Mouse (Mus musculus): ENCODE measurements around the gene Triobp. TPM values are rescaled to one million over a fixed set of nuclear protein-coding genes. Genes with fewer than 3 reads are reported as not detected.
A peak's percentile ranks its signal among the peaks of the same experiment; 100 is the strongest.

Triobp gene
- polyA plus RNA-seq, 1 experiment from 2014 or later, result 40.0 TPM

DNA sequence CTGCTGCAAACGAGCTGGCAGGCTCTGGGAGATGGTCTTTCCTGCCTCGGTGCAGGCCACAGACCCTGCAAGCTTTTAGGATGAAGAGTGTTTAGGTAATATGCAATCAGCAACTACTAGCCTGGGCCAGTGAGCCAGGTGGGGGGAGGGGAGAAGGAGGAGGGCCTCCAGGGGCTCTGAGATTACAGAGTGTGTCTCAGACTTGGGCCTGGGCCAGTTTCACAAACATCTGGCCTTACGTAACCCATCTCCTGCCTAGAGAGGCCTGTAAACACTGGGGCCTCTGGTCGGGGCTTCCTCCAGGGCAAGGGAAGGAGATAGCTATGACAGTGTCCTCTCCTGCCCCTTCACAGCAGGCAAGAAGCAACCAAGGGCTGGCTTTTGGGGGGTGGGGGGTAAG, 31.4 kb downstream of the Triobp start:
- Histone ChIP-seq H3K27ac (replicated peaks) (no peak overlapping the region), H3K9ac (replicated peaks) (no peak overlapping the region), H3K9me3 (no peaks in the 10 kb centered on the region), H3K27me3 (no peaks in the 10 kb centered on the region; the same call in 1 of the 2 replicates), H3K4me1 (peaks cover 18% of the 10 kb centered on the region), H3K4me3 (no peak overlapping the region), H3K4me2 (replicated peaks) (no peak overlapping the region), H3K36me3 (0 out of 2 replicates have a peak, but pooled peaks cover 6% of the 10 kb centered on the region)
- no peak for ATAC-seq (ENCODE audit: low FRiP score, low read depth)
- WGBS, result 35% methylated on average over 4 of the region's 4 CpGs

DNA sequence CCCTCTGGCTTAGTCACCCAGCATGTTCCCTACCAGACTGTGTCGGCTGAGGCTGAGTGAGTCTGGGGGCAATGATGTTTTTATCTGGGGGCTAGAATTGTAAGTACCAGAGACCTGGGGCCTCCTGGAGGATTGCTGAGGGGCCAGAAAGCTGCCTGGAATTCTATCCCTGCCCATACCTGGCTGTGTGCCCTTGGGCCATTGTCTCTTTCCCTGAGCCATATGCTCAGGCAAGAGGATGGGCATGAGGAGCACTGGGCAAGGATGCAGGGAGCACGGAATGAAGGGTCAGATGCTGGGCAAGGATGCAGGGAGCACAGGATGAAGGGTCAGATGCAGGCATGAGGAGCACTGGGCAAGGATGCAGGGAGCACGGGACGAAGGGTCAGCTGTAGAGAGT, 32.6 kb downstream of the Triobp start:
- Histone ChIP-seq H3K27ac (replicated peaks) (no peak overlapping the region), H3K4me2 (replicated peaks) (no peak overlapping the region), H3K4me3 (no peak overlapping the region), H3K36me3 (0 out of 2 replicates have a peak, but pooled peaks cover 6% of the 10 kb centered on the region), H3K9ac (replicated peaks) (no peak overlapping the region), H3K27me3 (no peaks in the 10 kb centered on the region; the same call in 1 of the 2 replicates), H3K9me3 (no peaks in the 10 kb centered on the region), H3K4me1 (peaks cover 28% of the 10 kb centered on the region)
- 90% methylated on average over 4 of the region's 4 CpGs for WGBS
- ATAC-seq (ENCODE audit: low FRiP score, low read depth), result no peak

DNA sequence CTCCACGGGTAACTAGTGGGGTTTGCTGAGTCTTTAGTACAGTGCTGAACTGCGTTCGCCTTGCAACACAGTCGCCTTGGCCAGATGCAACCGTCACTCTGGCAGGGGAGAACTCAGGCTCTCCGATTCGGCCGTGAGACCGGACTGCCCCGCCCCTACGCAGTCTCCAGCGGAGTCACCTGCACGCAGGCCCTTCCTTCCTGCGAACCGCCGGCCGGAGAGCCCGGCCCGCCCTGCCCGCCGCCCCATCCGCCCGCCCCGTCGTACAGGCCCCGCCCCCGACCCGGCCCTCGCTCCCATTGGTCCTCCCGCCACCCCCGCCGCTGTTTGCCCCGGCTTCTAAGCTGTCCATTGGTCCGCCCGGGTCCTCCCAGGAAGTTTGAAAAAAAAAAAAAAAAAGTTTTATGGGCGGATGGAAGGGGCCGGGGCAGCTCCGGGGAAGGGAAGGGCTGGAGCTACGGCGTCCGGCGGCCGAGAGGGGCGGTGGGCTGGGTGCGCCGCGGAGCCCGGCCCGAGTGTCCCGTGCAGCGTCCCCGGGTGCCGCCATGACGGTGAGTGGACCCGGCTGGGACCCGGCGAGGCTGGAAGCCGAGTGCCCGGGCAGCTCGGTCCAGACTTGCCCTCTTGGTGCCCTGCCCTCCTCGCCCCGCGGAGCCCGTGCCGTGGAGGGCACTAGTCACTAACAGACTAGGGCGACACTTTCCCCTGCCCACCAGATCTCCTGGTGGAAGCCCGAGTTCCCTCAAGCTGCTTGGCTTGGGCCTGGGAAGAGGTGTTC, 35.3 kb downstream of the Triobp start:
- peak; percentile 83 for ATAC-seq (ENCODE audit: low FRiP score, low read depth)
- peak overlapping the region; percentile 77 for H3K9ac ChIP-seq (replicated peaks)
- peaks cover 2% of the 10 kb centered on the region; the same call in 1 of the 2 replicates for H3K36me3 ChIP-seq

DNA sequence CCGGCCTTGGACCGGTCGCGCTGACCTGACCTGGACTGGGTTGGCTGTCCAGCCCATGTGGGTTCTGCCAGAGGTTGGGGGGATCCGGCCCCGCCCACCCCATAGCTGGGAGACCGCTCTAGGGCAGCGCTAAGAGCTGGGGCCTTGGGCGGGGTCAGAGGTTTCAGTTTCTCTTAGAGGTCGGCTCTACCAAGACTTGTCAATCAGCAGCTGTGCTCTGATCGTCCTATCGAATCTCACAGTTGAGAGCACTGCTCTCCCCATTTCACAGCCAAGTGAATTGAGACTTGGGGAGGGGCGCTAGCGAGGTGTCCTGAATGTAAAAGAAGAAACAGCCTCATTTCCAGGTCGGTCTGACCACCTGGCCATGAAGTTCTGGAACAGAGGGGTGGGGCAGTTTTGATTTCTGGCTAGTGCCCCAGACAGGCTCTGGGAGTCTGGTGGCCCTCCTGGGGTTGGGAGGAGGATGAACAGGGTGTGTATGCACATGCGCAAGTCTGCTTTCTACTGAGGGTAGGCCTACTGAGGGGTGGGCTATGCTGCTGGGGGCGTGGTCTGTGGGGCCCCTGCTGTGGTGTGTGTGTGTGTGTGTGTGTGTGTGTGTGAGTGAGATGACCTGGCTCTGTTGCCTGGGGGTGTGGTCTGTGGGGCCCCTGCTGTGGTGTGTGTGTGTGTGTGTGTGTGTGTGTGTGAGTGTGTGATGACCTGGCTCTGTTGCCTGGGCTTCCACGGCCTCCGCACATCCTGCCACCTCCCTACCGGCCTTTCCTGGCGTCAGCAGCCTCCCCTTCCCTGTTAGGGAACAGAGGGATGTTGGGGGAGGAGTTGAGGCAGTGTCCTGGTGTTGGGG, 36.1 kb downstream of the Triobp start:
- H3K9me3 ChIP-seq, result no peaks in the 10 kb centered on the region
- H3K4me2 ChIP-seq (replicated peaks), result peak overlapping the region; percentile 92
- peaks cover 10% of the 10 kb centered on the region; the same call in 1 of the 2 replicates for H3K36me3 ChIP-seq
- ATAC-seq (ENCODE audit: low FRiP score, low read depth), result peak; percentile 55
- H3K9ac ChIP-seq (replicated peaks), result peak overlapping the region; percentile 77
- H3K4me1 ChIP-seq, result peaks cover 38% of the 10 kb centered on the region
- 2% methylated on average over 21 of the region's 21 CpGs for WGBS
- H3K27ac ChIP-seq (replicated peaks), result peak overlapping the region; percentile 61
- H3K27me3 ChIP-seq, result no peaks in the 10 kb centered on the region
- H3K4me3 ChIP-seq, result peak overlapping the region; percentile 70

More for the DNA sequence above, 35.3 kb downstream of the Triobp start:
- Histone ChIP-seq H3K4me3 (peak overlapping the region; percentile 70), H3K27me3 (no peaks in the 10 kb centered on the region), H3K9me3 (no peaks in the 10 kb centered on the region), H3K27ac (replicated peaks) (peak overlapping the region; percentile 61), H3K4me2 (replicated peaks) (peak overlapping the region; percentile 92), H3K4me1 (peaks cover 30% of the 10 kb centered on the region)
- under 1% methylated on average over 45 of the region's 67 CpGs for whole genome bisulfite sequencing

DNA sequence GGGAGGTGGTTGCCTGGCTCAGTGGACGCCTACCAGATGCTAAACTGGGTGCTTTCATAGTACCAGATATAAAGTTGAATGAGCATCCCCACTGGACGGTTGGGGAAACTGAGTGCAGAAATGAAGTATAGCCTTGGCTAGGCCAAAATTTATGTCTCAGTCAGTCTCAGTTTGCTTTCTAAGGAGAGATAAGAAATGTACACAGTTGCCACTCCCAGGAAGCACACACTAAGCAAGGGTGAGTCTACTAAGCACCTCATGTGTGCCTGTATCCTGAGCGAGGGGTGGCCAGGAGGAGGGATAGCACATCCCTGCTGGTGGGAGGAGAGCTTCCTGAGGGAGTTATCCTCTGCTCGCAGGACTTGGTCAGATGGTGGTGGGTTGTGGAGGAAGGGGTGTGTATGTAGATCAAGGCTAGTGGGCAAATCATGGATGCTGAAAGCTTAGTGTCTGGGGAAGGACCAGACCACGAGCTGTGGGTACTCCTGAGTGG, 36.8 kb downstream of the Triobp start:
- H3K4me3 ChIP-seq, result peak overlapping the region; percentile 70
- no peak; the same call in 1 of the 2 replicates for ATAC-seq (ENCODE audit: low FRiP score, low read depth)
- no peaks in the 10 kb centered on the region for H3K27me3 ChIP-seq
- peak overlapping the region; percentile 92 for H3K4me2 ChIP-seq (replicated peaks)
- H3K9ac ChIP-seq (replicated peaks), result peak overlapping the region; percentile 77; the same call in 1 of the 2 replicates
- H3K9me3 ChIP-seq, result no peaks in the 10 kb centered on the region
- peaks cover 37% of the 10 kb centered on the region for H3K4me1 ChIP-seq
- 55% methylated on average over 5 of the region's 5 CpGs for WGBS
- H3K27ac ChIP-seq (replicated peaks), result 0 out of 2 replicates have a peak overlapping the region, but pooled peaks have one; percentile 6
- H3K36me3 ChIP-seq, result peaks cover 16% of the 10 kb centered on the region

DNA sequence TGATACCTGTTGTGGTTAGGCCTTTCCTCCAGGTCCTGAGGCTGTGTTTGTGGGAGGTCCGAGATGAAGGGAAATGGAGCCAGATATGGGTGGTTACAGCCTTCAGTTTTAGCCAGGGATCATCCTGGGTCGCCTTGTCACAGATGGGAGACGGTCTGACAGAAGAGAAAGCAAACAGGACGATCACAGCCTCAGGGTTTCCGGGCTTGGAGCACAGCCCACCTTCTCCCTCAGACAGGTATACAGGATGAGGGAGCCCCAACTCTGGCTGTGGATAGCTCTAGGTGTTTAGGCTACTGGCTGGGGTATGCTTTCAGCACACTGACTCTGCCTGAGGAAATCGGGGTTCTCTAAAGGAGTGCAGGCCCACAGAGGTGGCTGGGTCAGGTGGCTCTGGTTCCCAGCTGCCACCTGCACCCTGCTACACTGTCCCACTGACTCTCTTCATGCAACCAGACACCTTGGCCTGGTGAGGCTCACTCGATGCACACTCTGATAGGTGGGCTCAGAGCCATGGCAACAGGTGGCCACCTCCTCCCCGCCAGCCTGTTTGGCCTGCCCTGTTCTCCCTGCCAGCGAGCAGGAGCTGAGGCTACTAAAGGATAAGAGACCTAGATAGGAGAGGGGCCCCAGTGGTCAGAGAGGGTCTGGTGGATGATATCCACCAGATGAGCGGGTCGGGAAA, 39.2 kb downstream of the Triobp start:
- H3K27ac ChIP-seq (replicated peaks), result no peak overlapping the region
- no peak for ATAC-seq (ENCODE audit: low FRiP score, low read depth)
- H3K9ac ChIP-seq (replicated peaks), result no peak overlapping the region
- H3K4me1 ChIP-seq, result peaks cover 34% of the 10 kb centered on the region
- no peaks in the 10 kb centered on the region for H3K9me3 ChIP-seq
- H3K4me3 ChIP-seq, result no peak overlapping the region
- H3K4me2 ChIP-seq (replicated peaks), result no peak overlapping the region
- 66% methylated on average over 11 of the region's 11 CpGs for WGBS
- peaks cover 39% of the 10 kb centered on the region for H3K36me3 ChIP-seq
- H3K27me3 ChIP-seq, result no peaks in the 10 kb centered on the region

DNA sequence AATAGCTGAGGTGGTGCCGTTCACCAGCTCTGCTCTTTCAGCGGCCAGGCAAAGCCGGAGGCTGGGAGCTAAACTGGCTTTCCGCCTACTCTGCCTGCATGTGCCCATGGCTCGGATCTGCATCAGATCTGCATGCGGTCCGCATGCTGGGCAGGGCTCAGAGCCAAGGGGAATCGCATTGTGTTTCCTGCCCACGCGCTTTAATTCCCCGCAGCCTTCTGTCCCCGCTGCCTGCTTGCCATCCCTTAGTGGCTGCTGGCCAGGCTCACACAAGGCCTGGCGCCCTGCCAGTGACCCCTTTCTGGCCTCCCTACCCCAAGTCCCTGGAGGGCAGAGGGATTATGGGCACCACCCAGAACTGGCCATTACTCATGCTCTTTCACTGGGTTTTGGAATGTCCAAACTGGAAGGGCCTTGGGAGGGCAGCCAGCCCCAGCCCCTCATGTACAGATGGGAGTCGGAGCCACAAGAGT, 41.0 kb downstream of the Triobp start:
- no peak overlapping the region for H3K4me2 ChIP-seq (replicated peaks)
- no peaks in the 10 kb centered on the region for H3K27me3 ChIP-seq
- H3K4me1 ChIP-seq, result peaks cover 23% of the 10 kb centered on the region
- H3K36me3 ChIP-seq, result peaks cover 58% of the 10 kb centered on the region
- peak overlapping the region; percentile 35 for H3K27ac ChIP-seq (replicated peaks)
- no peak overlapping the region for H3K4me3 ChIP-seq
- no peak overlapping the region for H3K9ac ChIP-seq (replicated peaks)
- 77% methylated on average over 14 of the region's 14 CpGs for WGBS
- H3K9me3 ChIP-seq, result no peaks in the 10 kb centered on the region
- ATAC-seq (ENCODE audit: low FRiP score, low read depth), result no peak

DNA sequence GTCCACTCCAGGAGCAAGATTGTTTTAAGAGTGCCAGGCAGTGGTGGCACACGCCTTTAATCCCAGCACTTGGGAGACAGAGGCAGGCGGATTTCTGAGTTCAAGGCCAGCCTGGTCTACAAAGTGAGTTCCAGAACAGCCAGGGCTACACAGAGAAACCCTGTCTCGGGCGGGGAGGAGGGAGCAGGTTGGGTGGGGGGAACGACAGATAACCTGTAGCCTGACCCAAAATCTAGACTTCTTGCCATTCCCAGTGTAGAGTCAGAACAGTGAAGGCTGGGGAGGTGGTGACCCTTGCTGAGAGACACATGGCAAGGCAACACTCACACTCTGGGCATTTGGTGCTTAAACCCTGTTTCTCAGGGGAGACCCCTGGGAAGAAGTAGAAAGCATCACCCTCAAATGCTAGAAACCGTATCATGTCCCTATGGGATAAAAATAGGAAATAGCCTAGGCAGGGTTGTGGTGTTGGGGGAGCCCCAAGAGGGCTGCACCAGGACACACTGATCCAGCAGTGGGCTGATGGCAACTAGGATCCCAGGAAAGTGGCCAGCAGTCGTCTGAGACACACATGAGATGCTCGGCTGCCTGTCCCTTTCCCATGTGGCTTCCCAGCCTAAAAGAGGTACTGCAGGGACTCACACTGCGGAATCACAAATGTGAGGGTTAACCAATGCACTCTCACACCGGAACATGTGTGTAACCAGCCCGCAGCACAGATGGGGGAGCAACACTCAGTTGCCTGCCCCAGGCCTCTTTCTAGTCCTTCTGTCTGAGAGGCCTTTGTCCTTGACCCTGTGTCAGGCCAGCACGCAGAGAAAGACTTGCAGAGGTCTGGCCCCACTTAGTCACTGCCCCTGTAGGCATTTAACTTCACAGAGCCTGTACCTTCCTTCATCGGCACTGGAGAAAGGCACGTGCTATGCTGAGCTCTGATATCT, 41.9 kb downstream of the Triobp start:
- Histone ChIP-seq H3K4me1 (peaks cover 14% of the 10 kb centered on the region), H3K27me3 (no peaks in the 10 kb centered on the region), H3K9ac (replicated peaks) (no peak overlapping the region), H3K9me3 (no peaks in the 10 kb centered on the region), H3K27ac (replicated peaks) (peak overlapping the region; percentile 35; the same call in 1 of the 2 replicates), H3K4me3 (no peak overlapping the region), H3K4me2 (replicated peaks) (no peak overlapping the region), H3K36me3 (peaks cover 67% of the 10 kb centered on the region)
- WGBS, result 89% methylated on average over 14 of the region's 14 CpGs
- ATAC-seq (ENCODE audit: low FRiP score, low read depth), result no peak

DNA sequence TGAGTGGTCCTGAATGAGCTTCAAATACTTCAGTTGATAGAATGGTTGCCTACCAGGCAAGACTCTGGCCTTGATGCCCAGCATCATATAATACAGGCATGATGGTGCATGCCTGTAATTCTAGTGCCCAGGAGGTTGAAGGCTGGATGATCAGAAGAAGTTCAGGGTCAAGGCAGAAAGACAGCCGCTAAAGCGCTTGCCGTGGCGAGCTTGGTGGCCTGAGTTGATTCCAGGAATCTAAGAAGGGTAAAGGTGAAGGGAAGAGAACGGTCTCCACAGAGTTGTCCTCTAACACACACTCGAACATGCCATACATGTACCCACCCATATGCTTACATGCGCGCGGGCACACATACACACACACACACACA, 42.6 kb downstream of the Triobp start:
- H3K9me3 ChIP-seq, result no peaks in the 10 kb centered on the region
- peaks cover 9% of the 10 kb centered on the region; the same call in 1 of the 2 replicates for H3K4me1 ChIP-seq
- ATAC-seq (ENCODE audit: low FRiP score, low read depth), result no peak
- 91% methylated on average over 9 of the region's 9 CpGs for WGBS
- no peak overlapping the region for H3K9ac ChIP-seq (replicated peaks)
- no peak overlapping the region for H3K4me2 ChIP-seq (replicated peaks)
- H3K27ac ChIP-seq (replicated peaks), result no peak overlapping the region
- no peak overlapping the region for H3K4me3 ChIP-seq
- no peaks in the 10 kb centered on the region for H3K27me3 ChIP-seq
- H3K36me3 ChIP-seq, result peaks cover 73% of the 10 kb centered on the region

DNA sequence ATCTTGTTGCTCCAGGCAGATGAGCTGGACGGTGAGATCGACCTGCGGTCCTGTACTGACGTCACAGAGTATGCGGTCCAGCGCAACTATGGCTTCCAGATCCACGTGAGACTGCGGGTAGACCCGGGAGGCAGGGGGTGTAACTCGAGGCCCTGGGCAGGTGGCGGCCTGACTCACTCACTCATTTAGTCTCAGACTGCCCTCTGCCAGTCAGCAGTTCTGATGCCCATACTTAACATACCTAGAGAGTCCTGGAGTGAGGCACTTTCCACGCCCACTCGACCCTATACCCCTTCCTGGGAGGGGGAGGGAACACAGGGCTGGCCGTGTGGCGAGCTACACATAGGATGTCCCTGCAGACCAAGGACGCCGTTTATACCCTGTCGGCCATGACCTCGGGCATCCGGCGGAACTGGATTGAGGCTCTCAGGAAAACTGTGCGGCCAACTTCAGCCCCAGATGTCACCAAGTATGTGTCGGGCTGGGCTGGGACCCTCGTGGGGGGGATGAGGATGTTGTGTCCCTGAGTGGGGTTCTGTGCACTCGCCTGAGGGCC, 43.5 kb downstream of the Triobp start:
- H3K4me1 ChIP-seq, result peaks cover 9% of the 10 kb centered on the region; the same call in 1 of the 2 replicates
- H3K9me3 ChIP-seq, result no peaks in the 10 kb centered on the region
- H3K36me3 ChIP-seq, result peaks cover 82% of the 10 kb centered on the region
- no peak overlapping the region for H3K4me3 ChIP-seq
- H3K4me2 ChIP-seq (replicated peaks), result no peak overlapping the region
- no peak for ATAC-seq (ENCODE audit: low FRiP score, low read depth)
- H3K9ac ChIP-seq (replicated peaks), result no peak overlapping the region
- H3K27ac ChIP-seq (replicated peaks), result no peak overlapping the region
- 95% methylated on average over 25 of the region's 25 CpGs for WGBS
- no peaks in the 10 kb centered on the region for H3K27me3 ChIP-seq
